Mouse (Mus musculus) lung, postnatal 4 days (tissue): Measurements from ENCODE around the gene Kmt2d.
A peak's percentile ranks its signal among the peaks of the same experiment; 100 is the strongest.
"Not testable (repeated sequence)": the region's sequence is repeated elsewhere in the genome, so short reads cannot be mapped to it uniquely, and the experiment has no call there.

Experiments used
- DNase-seq, 2 experiments: peaks; one replicate each; pipeline ENCODE4 v3.0.0; 2021

Kmt2d gene

GRCm38 (mm10) chr15:98871070-98871915 is at the start of gene Kmt2d:
TSS of gene Kmt2d (minus strand) at chr15:98871204.
- peak in 1 of 2 experiments; percentile 65 for DNase-seq

GRCm38 (mm10) chr15:98918499-98918895 is 47.5 kb upstream of the Kmt2d start:
- DNase-seq = not testable (repeated sequence)

GRCm38 (mm10) chr15:98917538-98918498 is 46.8 kb upstream of the Kmt2d start, which contains the start of gene Lmbr1l:
TSS of gene Lmbr1l (minus strand) at chr15:98918231.
- DNase-seq = peak; percentile 99 to 100

- peak; percentile 30 to 34 for DNase-seq
Measured at GRCm38 (mm10) chr15:98917091-98917490, 46.1 kb upstream of the Kmt2d start.

- DNase-seq = no peak
Measured at GRCm38 (mm10) chr15:98916016-98916415, 45.0 kb upstream of the Kmt2d start.

- no peak for DNase-seq
Measured at GRCm38 (mm10) chr15:98914903-98915302, 43.9 kb upstream of the Kmt2d start.

- peak; percentile 32 to 56 for DNase-seq
Measured at GRCm38 (mm10) chr15:98904692-98905091, 33.7 kb upstream of the Kmt2d start.

GRCm38 (mm10) chr15:98902600-98902999 is 31.6 kb upstream of the Kmt2d start:
- DNase-seq = no peak

- no peak for DNase-seq
Measured at GRCm38 (mm10) chr15:98901530-98901929, 30.5 kb upstream of the Kmt2d start.

GRCm38 (mm10) chr15:98897928-98898800 is 27.2 kb upstream of the Kmt2d start, which contains the start of gene Dhh:
TSS of gene Dhh (minus strand) at chr15:98898540.
- peak; percentile 49 to 67 for DNase-seq

- peak; percentile 74 to 80 for DNase-seq
Measured at GRCm38 (mm10) chr15:98897495-98897894, 26.5 kb upstream of the Kmt2d start.

GRCm38 (mm10) chr15:98895635-98896589 is 24.9 kb upstream of the Kmt2d start:
- peak; percentile 70 to 79 for DNase-seq

- no peak for DNase-seq
Measured at GRCm38 (mm10) chr15:98894746-98895634, 24.0 kb upstream of the Kmt2d start.

- peak; percentile 57 to 68 for DNase-seq
Measured at GRCm38 (mm10) chr15:98893940-98894745, 23.1 kb upstream of the Kmt2d start, which contains the start of gene Rhebl1. TSS of gene Rhebl1 (minus strand) at chr15:98894540.

GRCm38 (mm10) chr15:98893036-98893435 is 22.0 kb upstream of the Kmt2d start:
- DNase-seq = no peak

- DNase-seq = peak; percentile 59 to 80
Measured at GRCm38 (mm10) chr15:98891907-98892606, 21.1 kb upstream of the Kmt2d start.

GRCm38 (mm10) chr15:98891198-98891742 is 20.3 kb upstream of the Kmt2d start:
- no peak for DNase-seq

GRCm38 (mm10) chr15:98887526-98887925 is 16.5 kb upstream of the Kmt2d start:
- DNase-seq = no peak
